Mouse (Mus musculus): ENCODE data around the gene Slc29a4.

- TF ChIP-seq CTCF (IDR thresholded peaks at IDR 0.05; ENCODE audit: low read depth, low read length) (no peak), POLR2A (IDR thresholded peaks at IDR 0.05; ENCODE audit: insufficient read depth, low read length) (no peak)
Observed at GRCm38 (mm10) chr5:142718486-142718885, 26.2 kb downstream of the Slc29a4 start.
